Mouse (Mus musculus): ENCODE results near the gene Sapcd1.

DNA sequence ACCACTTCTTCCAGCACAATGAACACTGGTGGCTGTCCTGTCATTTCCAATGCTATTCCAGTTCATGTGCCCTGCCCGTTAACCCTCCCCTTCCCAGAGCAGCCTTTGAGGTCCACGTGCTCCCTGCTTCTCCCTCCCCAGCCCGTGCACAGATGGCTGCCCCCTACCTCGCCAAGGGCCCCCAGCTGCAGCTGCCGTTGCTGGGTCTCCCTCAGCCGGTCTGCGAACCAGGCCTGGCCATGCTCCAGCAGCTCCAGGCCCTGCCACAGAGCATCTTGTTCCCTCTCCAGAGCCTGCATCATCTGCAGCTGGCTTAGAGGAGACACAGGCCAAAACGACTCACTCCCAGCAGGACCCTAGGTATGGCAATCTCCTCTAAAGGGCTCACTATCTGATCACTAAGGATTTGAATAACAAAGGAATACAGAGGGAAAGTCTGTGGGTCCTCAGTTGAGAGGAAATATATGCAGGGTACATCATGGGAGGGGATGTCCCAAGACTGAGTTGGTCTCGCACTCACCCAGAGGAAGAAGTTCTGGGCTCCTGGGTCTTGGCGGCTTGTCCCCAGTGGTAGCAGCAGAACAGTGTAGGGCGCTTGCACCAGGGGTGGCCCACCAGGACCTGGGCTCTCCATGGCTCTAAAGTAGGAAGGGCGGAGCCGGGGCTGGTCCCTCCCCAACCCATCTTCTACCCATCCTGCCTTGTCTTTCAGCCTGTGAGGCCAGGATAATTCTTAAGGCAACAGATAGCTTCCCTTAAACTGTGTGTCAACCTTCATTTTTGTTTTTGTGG, at the start of gene Sapcd1:
- TF ChIP-seq CTCF (IDR thresholded peaks at IDR 0.05; ENCODE audit: control insufficient read depth, insufficient read depth, low read length): no peak
- no peak; the same call in 1 of the 2 replicates for TF ChIP-seq POLR2A (IDR thresholded peaks at IDR 0.05; ENCODE audit: borderline replicate concordance, control insufficient read depth, low read depth, low read length)

Measured in bone marrow, adult 2 months (tissue).